Mouse (Mus musculus) heart, embryonic 10.5 days (tissue): ENCODE results near the gene Ctnnd2. TPM values are rescaled to one million over a fixed set of nuclear protein-coding genes. Genes with fewer than 3 reads are reported as not detected.

Source experiments
- DNase-seq: peaks from one replicate; pipeline ENCODE4 v3.0.0-alpha.2; 2017; ENCODE audit warnings: low spot score
- H3K27ac ChIP-seq: fragments of 300-500 bp; sonication (generic); 2 replicates; pipeline ENCODE4 v1.5.1; 2016; ENCODE audit warnings: mild to moderate bottlenecking
- H3K27me3 ChIP-seq: fragments of 300-500 bp; sonication (generic); 2 replicates; pipeline ENCODE4 v1.6.1; 2016; ENCODE audit warnings: mild to moderate bottlenecking; ENCODE audit not compliant: poor library complexity, insufficient read depth, severe bottlenecking
- H3K36me3 ChIP-seq: fragments of 300-500 bp; sonication (generic); 2 replicates; pipeline ENCODE4 v1.6.1; 2016; ENCODE audit warnings: mild to moderate bottlenecking, moderate library complexity
- H3K4me1 ChIP-seq: fragments of 300-500 bp; sonication (generic); 2 replicates; pipeline ENCODE4 v1.6.1; 2016; ENCODE audit warnings: mild to moderate bottlenecking
- H3K4me3 ChIP-seq: fragments of 300-500 bp; sonication (generic); 2 replicates; pipeline ENCODE4 v1.5.1; 2016; ENCODE audit warnings: mild to moderate bottlenecking, moderate library complexity
- H3K9me3 ChIP-seq: fragments of 300-500 bp; sonication (generic); 2 replicates; pipeline ENCODE4 v1.6.1; 2016; ENCODE audit warnings: mild to moderate bottlenecking, moderate library complexity
- WGBS: fragments of 180-500 bp; shearing (Covaris S2); methylation state at CpG from one replicate; pipeline ENCODE4 v1.1.7; 2016; 5-methylcytosine and 5-hydroxymethylcytosine counted together
- polyA plus RNA-seq: library from polyadenylated mRNA; unstranded; fragments of >200 nt; fragmentation: Nextera tagmentation; extraction: Ambion mirVana; gene quantifications from 2 replicates; pipeline ENCODE4 v1.2.1, GENCODE M21; 2016

The Ctnnd2 gene
- polyA plus RNA-seq, 1 experiment from 2014 or later, result 4.2 TPM

- H3K4me3 ChIP-seq, result no peak overlapping the region
- H3K27me3 ChIP-seq, result no peaks in the 10 kb centered on the region
- no peak overlapping the region for H3K27ac ChIP-seq
- H3K9me3 ChIP-seq, result no peaks in the 10 kb centered on the region
- no peaks in the 10 kb centered on the region for H3K36me3 ChIP-seq
- H3K4me1 ChIP-seq, result no peaks in the 10 kb centered on the region
- no peak for DNase-seq
- 72% methylated on average over 7 of the region's 7 CpGs for WGBS
Measured at GRCm38 (mm10) chr15:30776931-30777330, 604.5 kb downstream of the Ctnnd2 start.

GRCm38 (mm10) chr15:30777801-30778200 lies 605.4 kb downstream of the Ctnnd2 start:
- H3K9me3 ChIP-seq, result no peaks in the 10 kb centered on the region
- H3K27ac ChIP-seq, result no peak overlapping the region
- H3K4me1 ChIP-seq, result no peaks in the 10 kb centered on the region
- no peaks in the 10 kb centered on the region for H3K36me3 ChIP-seq
- H3K27me3 ChIP-seq, result no peaks in the 10 kb centered on the region
- WGBS, result 85% methylated on average over 5 of the region's 5 CpGs
- no peak overlapping the region for H3K4me3 ChIP-seq
- DNase-seq, result no peak

GRCm38 (mm10) chr15:30779903-30780302 lies 607.5 kb downstream of the Ctnnd2 start:
- no peak overlapping the region for H3K27ac ChIP-seq
- H3K9me3 ChIP-seq, result no peaks in the 10 kb centered on the region
- no peaks in the 10 kb centered on the region for H3K36me3 ChIP-seq
- H3K4me1 ChIP-seq, result no peaks in the 10 kb centered on the region
- WGBS, result 80% methylated on average over 1 of the region's 1 CpGs
- no peak for DNase-seq
- H3K27me3 ChIP-seq, result no peaks in the 10 kb centered on the region
- H3K4me3 ChIP-seq, result no peak overlapping the region

- H3K9me3 ChIP-seq, result no peaks in the 10 kb centered on the region
- no peak overlapping the region for H3K4me3 ChIP-seq
- H3K36me3 ChIP-seq, result no peaks in the 10 kb centered on the region
- no peaks in the 10 kb centered on the region for H3K27me3 ChIP-seq
- H3K4me1 ChIP-seq, result no peaks in the 10 kb centered on the region
- DNase-seq, result no peak
- H3K27ac ChIP-seq, result no peak overlapping the region
Measured at GRCm38 (mm10) chr15:30780977-30781376, 608.6 kb downstream of the Ctnnd2 start.

GRCm38 (mm10) chr15:30785706-30786320 lies 613.4 kb downstream of the Ctnnd2 start:
- Histone ChIP-seq H3K36me3 (no peaks in the 10 kb centered on the region), H3K4me1 (no peaks in the 10 kb centered on the region), H3K9me3 (no peaks in the 10 kb centered on the region), H3K27me3 (no peaks in the 10 kb centered on the region), H3K4me3 (no peak overlapping the region), H3K27ac (no peak overlapping the region)
- 84% methylated on average over 5 of the region's 5 CpGs for WGBS
- no peak for DNase-seq

- no peak overlapping the region for H3K27ac ChIP-seq
- H3K27me3 ChIP-seq, result no peaks in the 10 kb centered on the region
- WGBS, result 77% methylated on average over 3 of the region's 3 CpGs
- no peaks in the 10 kb centered on the region for H3K36me3 ChIP-seq
- H3K4me1 ChIP-seq, result no peaks in the 10 kb centered on the region
- no peak for DNase-seq
- H3K4me3 ChIP-seq, result no peak overlapping the region
- no peaks in the 10 kb centered on the region for H3K9me3 ChIP-seq
Measured at GRCm38 (mm10) chr15:30793260-30793659, 620.9 kb downstream of the Ctnnd2 start.

- no peak overlapping the region for H3K27ac ChIP-seq
- H3K4me1 ChIP-seq, result no peaks in the 10 kb centered on the region
- H3K27me3 ChIP-seq, result no peaks in the 10 kb centered on the region
- 78% methylated on average over 3 of the region's 3 CpGs for WGBS
- H3K9me3 ChIP-seq, result no peaks in the 10 kb centered on the region
- no peaks in the 10 kb centered on the region for H3K36me3 ChIP-seq
- no peak overlapping the region for H3K4me3 ChIP-seq
- no peak for DNase-seq
Measured at GRCm38 (mm10) chr15:30795723-30796122, 623.3 kb downstream of the Ctnnd2 start.

- H3K9me3 ChIP-seq, result no peaks in the 10 kb centered on the region
- no peak for DNase-seq
- no peak overlapping the region for H3K27ac ChIP-seq
- no peaks in the 10 kb centered on the region for H3K27me3 ChIP-seq
- H3K36me3 ChIP-seq, result no peaks in the 10 kb centered on the region
- WGBS, result 75% methylated on average over 17 of the region's 17 CpGs
- no peak overlapping the region for H3K4me3 ChIP-seq
- no peaks in the 10 kb centered on the region for H3K4me1 ChIP-seq
Measured at GRCm38 (mm10) chr15:30827424-30828263, 655.3 kb downstream of the Ctnnd2 start.

- Histone ChIP-seq H3K27me3 (no peaks in the 10 kb centered on the region), H3K36me3 (no peaks in the 10 kb centered on the region), H3K27ac (no peak overlapping the region), H3K9me3 (no peaks in the 10 kb centered on the region), H3K4me3 (no peak overlapping the region), H3K4me1 (no peaks in the 10 kb centered on the region)
- no peak for DNase-seq
- 79% methylated on average over 17 of the region's 17 CpGs for WGBS
Measured at GRCm38 (mm10) chr15:30857277-30858176, 685.1 kb downstream of the Ctnnd2 start.

GRCm38 (mm10) chr15:30867429-30867828 lies 695.0 kb downstream of the Ctnnd2 start:
- Histone ChIP-seq H3K9me3 (no peaks in the 10 kb centered on the region), H3K4me3 (no peak overlapping the region), H3K36me3 (no peaks in the 10 kb centered on the region), H3K27me3 (no peaks in the 10 kb centered on the region), H3K4me1 (no peaks in the 10 kb centered on the region), H3K27ac (no peak overlapping the region)
- DNase-seq, result no peak
- WGBS, result 79% methylated on average over 5 of the region's 5 CpGs

GRCm38 (mm10) chr15:30869673-30870512 lies 697.5 kb downstream of the Ctnnd2 start:
- no peaks in the 10 kb centered on the region for H3K36me3 ChIP-seq
- 85% methylated on average over 12 of the region's 12 CpGs for WGBS

GRCm38 (mm10) chr15:30875523-30875922 lies 703.1 kb downstream of the Ctnnd2 start:
- 50% methylated on average over 1 of the region's 1 CpGs for WGBS
- no peak overlapping the region for H3K4me3 ChIP-seq
- no peaks in the 10 kb centered on the region for H3K4me1 ChIP-seq
- no peak overlapping the region for H3K27ac ChIP-seq
- no peak for DNase-seq
- H3K9me3 ChIP-seq, result no peaks in the 10 kb centered on the region
- H3K27me3 ChIP-seq, result no peaks in the 10 kb centered on the region
- no peaks in the 10 kb centered on the region for H3K36me3 ChIP-seq

More at GRCm38 (mm10) chr15:30869673-30870512, 697.5 kb downstream of the Ctnnd2 start:
- Histone ChIP-seq H3K27ac (no peak overlapping the region), H3K4me3 (no peak overlapping the region), H3K9me3 (no peaks in the 10 kb centered on the region), H3K4me1 (no peaks in the 10 kb centered on the region), H3K27me3 (no peaks in the 10 kb centered on the region)
- DNase-seq, result no peak
